Mouse (Mus musculus) midbrain, embryonic 10.5 days (tissue): ENCODE measurements at regions not wholly inside any gene's neighbourhood (a gene's known extent, or its start where the extent isn't known, plus 50 kb on each side); places are given as distances from the start of the nearest gene placed in this dataset.

ENCODE experiments used
- DNase-seq: peaks from one replicate; pipeline ENCODE4 v3.0.0-alpha.2; 2017; ENCODE audit warnings: low spot score
- H3K27ac ChIP-seq: fragments of 300-500 bp; sonication (generic); replicated peaks from 2 replicates; pipeline ENCODE4 v1.5.1; 2016; ENCODE audit warnings: mild to moderate bottlenecking
- H3K27me3 ChIP-seq: fragments of 300-500 bp; sonication (generic); 2 replicates; pipeline ENCODE4 v1.6.1; 2016; ENCODE audit warnings: low read depth, mild to moderate bottlenecking; ENCODE audit not compliant: poor library complexity, severe bottlenecking
- H3K36me3 ChIP-seq: fragments of 300-500 bp; sonication (generic); 2 replicates; pipeline ENCODE4 v1.6.1; 2016; ENCODE audit warnings: mild to moderate bottlenecking, moderate library complexity
- H3K4me1 ChIP-seq: fragments of 300-500 bp; sonication (generic); 2 replicates; pipeline ENCODE4 v1.6.1; 2016
- H3K4me3 ChIP-seq: fragments of 300-500 bp; sonication (generic); 2 replicates; pipeline ENCODE4 v1.5.1; 2016; ENCODE audit warnings: mild to moderate bottlenecking, moderate library complexity
- H3K9me3 ChIP-seq: fragments of 300-500 bp; sonication (generic); replicated peaks from 2 replicates; pipeline ENCODE4 v1.6.1; 2016; ENCODE audit warnings: mild to moderate bottlenecking
- WGBS: fragments of 180-500 bp; shearing (Covaris S2); methylation state at CpG from one replicate; pipeline ENCODE4 v1.1.7; 2016; 5-methylcytosine and 5-hydroxymethylcytosine counted together

DNA sequence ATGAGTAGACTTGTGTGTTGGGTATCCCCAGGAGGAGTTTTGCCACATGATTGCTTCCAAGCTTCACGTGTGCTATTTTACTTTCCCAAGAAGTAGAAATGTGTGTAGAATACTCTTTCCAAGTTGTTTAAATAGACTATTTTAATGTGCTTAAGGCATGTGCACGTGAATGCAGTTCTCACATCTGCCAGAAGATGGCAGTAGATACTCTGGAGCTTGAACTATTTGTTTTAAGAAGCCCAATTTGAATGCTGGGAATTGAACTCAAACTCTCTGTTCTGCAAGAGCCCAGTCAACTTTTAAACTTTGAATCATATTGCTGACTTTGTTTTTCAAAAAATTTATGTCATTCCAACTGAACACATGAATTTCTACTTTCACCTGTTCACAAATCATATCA lies 431.3 kb upstream of the Reg3g start:
- Histone ChIP-seq H3K9me3 (no peaks in the 10 kb centered on the region), H3K36me3 (no peaks in the 10 kb centered on the region), H3K27ac (no peak overlapping the region), H3K4me3 (no peak overlapping the region), H3K4me1 (no peaks in the 10 kb centered on the region), H3K27me3 (no peaks in the 10 kb centered on the region)
- peak; percentile 15 for DNase-seq
- WGBS, result 6% methylated on average over 2 of the region's 2 CpGs

GRCm38 (mm10) chr6:78892730-78893129 lies 424.1 kb upstream of the Reg3g start:
- H3K4me1 ChIP-seq, result no peaks in the 10 kb centered on the region
- H3K27ac ChIP-seq, result no peak overlapping the region
- H3K9me3 ChIP-seq, result no peaks in the 10 kb centered on the region
- DNase-seq, result no peak
- no peaks in the 10 kb centered on the region for H3K27me3 ChIP-seq
- H3K36me3 ChIP-seq, result no peaks in the 10 kb centered on the region
- 89% methylated on average over 3 of the region's 3 CpGs for WGBS
- no peak overlapping the region for H3K4me3 ChIP-seq

GRCm38 (mm10) chr6:78863031-78863430 lies 394.4 kb upstream of the Reg3g start:
- H3K4me3 ChIP-seq, result no peak overlapping the region

GRCm38 (mm10) chr6:78841261-78841660 lies 372.6 kb upstream of the Reg3g start:
- Histone ChIP-seq H3K36me3 (no peaks in the 10 kb centered on the region), H3K27me3 (no peaks in the 10 kb centered on the region), H3K9me3 (no peaks in the 10 kb centered on the region), H3K4me1 (no peaks in the 10 kb centered on the region), H3K27ac (no peak overlapping the region), H3K4me3 (no peak overlapping the region)
- 67% methylated on average over 2 of the region's 2 CpGs for WGBS
- DNase-seq, result no peak

More at GRCm38 (mm10) chr6:78863031-78863430, 394.4 kb upstream of the Reg3g start:
- Histone ChIP-seq H3K27me3 (no peaks in the 10 kb centered on the region), H3K9me3 (no peaks in the 10 kb centered on the region), H3K27ac (no peak overlapping the region), H3K4me1 (no peaks in the 10 kb centered on the region), H3K36me3 (no peaks in the 10 kb centered on the region)
- DNase-seq, result no peak

DNA sequence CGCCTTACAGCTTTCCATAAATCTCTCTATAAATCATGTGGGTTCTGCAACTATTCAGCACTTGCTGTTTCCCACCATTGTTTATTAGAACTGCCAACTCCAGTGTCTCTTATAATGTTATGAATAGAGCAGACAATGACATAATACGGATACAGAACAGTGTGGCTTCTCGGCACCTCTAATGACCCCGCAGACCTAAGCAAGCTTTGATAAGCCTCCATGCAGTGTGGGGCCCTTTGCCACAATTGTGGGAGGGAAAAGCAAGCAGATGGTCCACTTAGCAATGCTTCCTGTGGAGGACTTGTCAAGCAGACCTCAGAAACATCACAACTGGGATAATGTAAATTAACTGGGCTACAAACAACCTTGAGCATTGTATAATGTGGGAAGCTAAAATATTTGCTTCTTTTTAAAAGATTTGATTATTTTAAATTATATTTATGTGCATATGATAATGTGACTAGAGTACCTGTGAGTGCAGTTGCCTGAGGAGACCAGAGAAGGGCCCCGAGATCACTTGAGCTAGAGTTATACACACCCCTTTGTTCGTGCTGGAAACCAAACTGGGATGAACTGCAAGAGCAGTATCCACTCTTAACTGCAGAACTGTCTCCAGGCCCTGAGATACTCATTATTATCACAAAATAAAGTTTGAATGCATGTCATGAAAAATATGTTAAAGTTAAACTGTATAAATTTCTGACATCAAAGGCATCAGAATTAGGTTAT lies 357.4 kb upstream of the Reg3g start:
- no peak overlapping the region for H3K4me3 ChIP-seq
- no peaks in the 10 kb centered on the region for H3K9me3 ChIP-seq
- no peak for DNase-seq
- no peaks in the 10 kb centered on the region for H3K27me3 ChIP-seq
- H3K36me3 ChIP-seq, result no peaks in the 10 kb centered on the region
- no peaks in the 10 kb centered on the region; the same call in 1 of the 2 replicates for H3K4me1 ChIP-seq
- 70% methylated on average over 6 of the region's 6 CpGs for WGBS
- no peak overlapping the region for H3K27ac ChIP-seq

- no peak overlapping the region for H3K27ac ChIP-seq
- no peak overlapping the region for H3K4me3 ChIP-seq
- DNase-seq, result no peak
- H3K27me3 ChIP-seq, result no peaks in the 10 kb centered on the region
- 93% methylated on average over 1 of the region's 1 CpGs for WGBS
- H3K36me3 ChIP-seq, result no peaks in the 10 kb centered on the region
- H3K9me3 ChIP-seq, result no peaks in the 10 kb centered on the region
- H3K4me1 ChIP-seq, result no peaks in the 10 kb centered on the region; the same call in 1 of the 2 replicates
These were observed 352.6 kb upstream of the Reg3g start for GRCm38 (mm10) chr6:78821251-78821650.

GRCm38 (mm10) chr6:78797013-78797412 lies 328.3 kb upstream of the Reg3g start:
- Histone ChIP-seq H3K36me3 (no peaks in the 10 kb centered on the region), H3K4me1 (no peaks in the 10 kb centered on the region), H3K27ac (no peak overlapping the region), H3K9me3 (no peaks in the 10 kb centered on the region), H3K4me3 (no peak overlapping the region), H3K27me3 (no peaks in the 10 kb centered on the region)
- WGBS, result 84% methylated on average over 2 of the region's 2 CpGs
- no peak for DNase-seq

GRCm38 (mm10) chr6:78788972-78789371 lies 320.3 kb upstream of the Reg3g start:
- H3K4me1 ChIP-seq, result no peaks in the 10 kb centered on the region
- WGBS, result 84% methylated on average over 2 of the region's 2 CpGs

GRCm38 (mm10) chr6:78757619-78758018 lies 288.9 kb upstream of the Reg3g start:
- 90% methylated on average over 3 of the region's 3 CpGs for WGBS
- no peak overlapping the region for H3K27ac ChIP-seq
- H3K4me1 ChIP-seq, result no peaks in the 10 kb centered on the region
- DNase-seq, result no peak
- no peaks in the 10 kb centered on the region for H3K27me3 ChIP-seq
- H3K9me3 ChIP-seq, result peaks cover 5% of the 10 kb centered on the region; the same call in 1 of the 2 replicates
- no peak overlapping the region for H3K4me3 ChIP-seq
- H3K36me3 ChIP-seq, result no peaks in the 10 kb centered on the region

More at GRCm38 (mm10) chr6:78788972-78789371, 320.3 kb upstream of the Reg3g start:
- H3K27ac ChIP-seq, result no peak overlapping the region
- no peak for DNase-seq
- no peaks in the 10 kb centered on the region for H3K36me3 ChIP-seq
- no peaks in the 10 kb centered on the region for H3K9me3 ChIP-seq
- H3K27me3 ChIP-seq, result no peaks in the 10 kb centered on the region
- H3K4me3 ChIP-seq, result no peak overlapping the region
